Comparison of ENCODE assay signal across 19 mouse cellular contexts in genomic region chr7:19430402-19430801, GRCm38 (mm10). TPM values are rescaled to one million over a fixed set of nuclear protein-coding genes. Genes with fewer than 3 reads are reported as not detected.
DNase-seq lines count a peak whose midpoint lies in the region; ATAC-seq and TF ChIP-seq lines count a peak whose summit lies in the region.
"Had no signal": no experiment of that assay in that cellular context is flagged by ENCODE, and none has a peak within 500 bp of the region (broad histone marks: within the 10 kb centered on the region; RNA-seq: fewer than 3 reads in every experiment).

No protein-coding gene starts in this region.

- no peak overlapping the region for H3K27ac ChIP-seq in lung, embryonic 14.5 days (ENCODE audit: low read depth)
- no peak overlapping the region for H3K27ac ChIP-seq in thymus, adult 2 months (ENCODE audit: control insufficient read depth, insufficient read depth, low read length)
- H3K27ac ChIP-seq: embryonic facial prominence, embryonic 10.5 days; embryonic facial prominence, embryonic 12.5 days; forebrain, embryonic 13.5 days; forebrain, embryonic 15.5 days had no signal

- WGBS in lung, embryonic 14.5 days, result 69% methylated on average over 6 of the region's 6 CpGs
- WGBS in thymus, adult 2 months, result 95% methylated on average over 6 of the region's 6 CpGs

- H3K4me3 ChIP-seq in lung, embryonic 14.5 days (ENCODE audit: low read depth, low read length), result no peak overlapping the region
- no peak overlapping the region for H3K4me3 ChIP-seq in thymus, adult 2 months (ENCODE audit: control insufficient read depth, insufficient read depth, low read length)
- H3K4me3 ChIP-seq: embryonic facial prominence, embryonic 10.5 days; embryonic facial prominence, embryonic 12.5 days; forebrain, embryonic 13.5 days; forebrain, embryonic 15.5 days had no signal

- H3K36me3 ChIP-seq in lung, embryonic 14.5 days (ENCODE audit: insufficient read depth), result peaks cover 97% of the 10 kb centered on the region
- peaks cover 52% of the 10 kb centered on the region for H3K36me3 ChIP-seq in thymus, adult 2 months (ENCODE audit: control insufficient read depth, insufficient read depth, low read length)

- H3K9me3 ChIP-seq in lung, embryonic 14.5 days (ENCODE audit: low read depth, low read length), result no peaks in the 10 kb centered on the region
- H3K9me3 ChIP-seq: embryonic facial prominence, embryonic 12.5 days; forebrain, embryonic 13.5 days; forebrain, embryonic 15.5 days had no signal

- TF ChIP-seq CTCF in lung, embryonic 14.5 days (IDR thresholded peaks at IDR 0.05; ENCODE audit: low read depth), result no peak
- no peak for TF ChIP-seq CTCF in thymus, adult 2 months (IDR thresholded peaks at IDR 0.05; ENCODE audit: borderline replicate concordance, control insufficient read depth, extremely low read depth, insufficient read depth, low read length, poor library complexity)

- ATAC-seq in lung, embryonic 14.5 days (ENCODE audit: insufficient read depth), result no peak
- ATAC-seq: CD4-positive, CD25-positive, alpha-beta regulatory T cell, adult 4 months; forebrain, embryonic 15.5 days; forebrain, postnatal 0 days had no signal

- no peaks in the 10 kb centered on the region for H3K27me3 ChIP-seq in lung, embryonic 14.5 days (ENCODE audit: insufficient read depth, low read length)
- no peaks in the 10 kb centered on the region for H3K27me3 ChIP-seq in thymus, adult 2 months (ENCODE audit: control insufficient read depth, insufficient read depth, low read length)
- H3K27me3 ChIP-seq: CH12.LX; embryonic facial prominence, embryonic 12.5 days; forebrain, embryonic 13.5 days; forebrain, embryonic 15.5 days had no signal

- peak; percentile 23 for DNase-seq in lung, embryonic 14.5 days
- DNase-seq in lung, adult 18-20 months, result no peak
- peak; percentile 52 for DNase-seq in lung, postnatal 10 days
- DNase-seq in lung, postnatal 25 days (ENCODE audit: low spot score), result no peak
- DNase-seq in lung, postnatal 36 days, result peak; percentile 38
- DNase-seq in thymus, adult 2 months, result no peak
- DNase-seq: adrenal gland, adult 8-10 months; adrenal gland, postnatal 14 days; adrenal gland, postnatal 36 days; forebrain, postnatal 0 days had no signal

- no peak overlapping the region for H3K4me2 ChIP-seq in lung, embryonic 14.5 days
- H3K4me2 ChIP-seq: embryonic facial prominence, embryonic 12.5 days; forebrain, embryonic 13.5 days; forebrain, embryonic 15.5 days had no signal

- H3K4me1 ChIP-seq in lung, embryonic 14.5 days (ENCODE audit: insufficient read depth), result no peaks in the 10 kb centered on the region
- H3K4me1 ChIP-seq in thymus, adult 2 months (replicated peaks; ENCODE audit: control insufficient read depth, insufficient read depth, low read length), result no peaks in the 10 kb centered on the region
- H3K4me1 ChIP-seq: embryonic facial prominence, embryonic 10.5 days; embryonic facial prominence, embryonic 12.5 days; forebrain, embryonic 13.5 days; forebrain, embryonic 15.5 days had no signal

- no peak overlapping the region for H3K9ac ChIP-seq in lung, embryonic 14.5 days
- H3K9ac ChIP-seq: embryonic facial prominence, embryonic 12.5 days; forebrain, embryonic 13.5 days; forebrain, embryonic 15.5 days; forebrain, postnatal 0 days had no signal

- no peak for TF ChIP-seq POLR2A in thymus, adult 2 months (IDR thresholded peaks at IDR 0.05; ENCODE audit: control insufficient read depth, extremely low read depth, insufficient read depth, low read length, poor library complexity)

RNA-seq across cellular contexts. Expression of gene Ckm, which starts 25.8 kb away (rescaled TPM):
- polyA plus RNA-seq in lung, embryonic 14.5 days (2014; fragmentation: Nextera tagmentation; extraction: Ambion mirVana), result 2.8 and 11.1 TPM in 2 replicates
- 19.3 and 332 TPM in 2 replicates for polyA plus RNA-seq in thymus, adult 2 months (2012; rRNA removed)
- polyA plus RNA-seq: CD4-positive, CD25-positive, alpha-beta regulatory T cell, adult 4 months; cortical plate, adult 2 months; embryonic facial prominence, embryonic 10.5 days; forebrain, embryonic 11.5 days; forebrain, embryonic 13.5 days; forebrain, postnatal 0 days; G1E had no signal

RNA-seq across cellular contexts. Expression of gene Klc3, which starts 26.5 kb away (rescaled TPM):
- 6.5 and 7.5 TPM in 2 replicates for polyA plus RNA-seq in lung, embryonic 14.5 days (2014; fragmentation: Nextera tagmentation; extraction: Ambion mirVana)
- polyA plus RNA-seq in thymus, adult 2 months (2012; rRNA removed), result 73.1 and 87.0 TPM in 2 replicates

RNA-seq across cellular contexts. Expression of gene Mark4, which starts 28.2 kb away (rescaled TPM):
- 8.7 and 11.1 TPM in 2 replicates for polyA plus RNA-seq in lung, embryonic 14.5 days (2014; fragmentation: Nextera tagmentation; extraction: Ambion mirVana)
- 36.3 and 48.8 TPM in 2 replicates for polyA plus RNA-seq in thymus, adult 2 months (2012; rRNA removed)

RNA-seq across cellular contexts. Expression of gene Exoc3l2, which starts 32.7 kb away (rescaled TPM):
- polyA plus RNA-seq in lung, embryonic 14.5 days (2014; fragmentation: Nextera tagmentation; extraction: Ambion mirVana), result 1.7 and 2.2 TPM in 2 replicates
- 0.94 and 1.0 TPM in 2 replicates for polyA plus RNA-seq in thymus, adult 2 months (2012; rRNA removed)
- polyA plus RNA-seq: CD4-positive, CD25-positive, alpha-beta regulatory T cell, adult 4 months had no signal

RNA-seq across cellular contexts. Expression of gene Ercc2, which starts 48.6 kb away (rescaled TPM):
- polyA plus RNA-seq in lung, embryonic 14.5 days (2014; fragmentation: Nextera tagmentation; extraction: Ambion mirVana), result 11.4 and 12.1 TPM in 2 replicates
- polyA plus RNA-seq in thymus, adult 2 months (2012; rRNA removed), result 134 and 137 TPM in 2 replicates

Comparison
In these comparisons a context has a peak if more than half of its experiments do, and no peak if none do; other contexts are left out.
1. DNase-seq: peak in lung, embryonic 14.5 days (single experiment), lung, postnatal 10 days (single experiment) and lung, postnatal 36 days (single experiment); none in lung, adult 18-20 months (0 of 2), lung, postnatal 25 days (single experiment) and thymus, adult 2 months (single experiment).